Comparison of ENCODE assay signal across 7 mouse cellular contexts in the genomic region with DNA sequence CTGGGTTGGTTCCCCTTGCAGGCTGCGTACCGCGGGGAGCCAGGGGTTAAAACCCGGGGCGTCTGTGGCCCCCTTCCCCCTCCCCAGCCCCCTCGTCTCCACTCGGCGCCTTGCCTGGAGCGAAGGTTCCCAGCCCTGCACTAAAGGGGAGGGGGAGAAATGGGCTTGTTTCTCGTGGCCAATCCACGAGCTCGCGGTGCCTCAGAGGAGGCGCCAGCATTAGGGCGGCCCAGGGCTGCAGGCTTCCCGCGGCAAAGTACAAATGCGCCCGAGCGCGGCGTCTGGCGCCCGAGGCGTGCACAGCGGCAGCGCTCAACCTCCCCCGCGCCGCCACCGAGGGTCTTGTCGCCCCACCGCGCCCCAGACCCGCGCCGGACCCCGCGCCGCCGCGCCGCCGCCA. TPM values are rescaled to one million over a fixed set of nuclear protein-coding genes. Genes with fewer than 3 reads are reported as not detected.
DNase-seq lines count a peak whose midpoint lies in the region; ATAC-seq and TF ChIP-seq lines count a peak whose summit lies in the region.

A gene (plus strand): TSS at position 383 of the 400 bp plus-strand sequence.

- no peak for TF ChIP-seq CTCF in lung, adult 2 months (IDR thresholded peaks at IDR 0.05; ENCODE audit: insufficient read depth, low read length)

- H3K27ac ChIP-seq in lung, embryonic 16.5 days (ENCODE audit: low read length), result no peak within 1 kb of the TSS
- no peak within 1 kb of the TSS for H3K27ac ChIP-seq in neural tube, embryonic 12.5 days

- intact Hi-C loops in heart, postnatal 10 days (cut with DNase I), result no loop called here
- intact Hi-C loops in left cerebral cortex, postnatal 4 days (cut with DNase I), result loop anchor here (5.0 kb wide), 1 partner anchor 97 kb away; no protein-coding TSS in a partner anchor

- H3K27me3 ChIP-seq in lung, embryonic 16.5 days (ENCODE audit: control insufficient read depth, insufficient read depth, low read depth, low read length), result peaks cover 50% of the 10 kb centered on the region
- H3K27me3 ChIP-seq in neural tube, embryonic 12.5 days (replicated peaks), result peaks cover 62% of the 10 kb centered on the region

- no peak for DNase-seq in lung, adult 2 months
- DNase-seq in embryo, embryonic 9.5 days (ENCODE audit: extremely low spot score), result peak; percentile 43
- peak; percentile 27 to 40 for DNase-seq in heart, postnatal 10 days
- peak; percentile 43 for DNase-seq in left cerebral cortex, postnatal 4 days
- no peak for DNase-seq in spleen, adult 12 weeks (ENCODE audit: low spot score)

- peak within 1 kb of the TSS; percentile 83 for H3K4me2 ChIP-seq in lung, embryonic 16.5 days (ENCODE audit: low read depth, low read length)
- H3K4me2 ChIP-seq in neural tube, embryonic 12.5 days (replicated peaks), result peak within 1 kb of the TSS; percentile 92

- WGBS in lung, embryonic 16.5 days, result under 1% methylated on average over 38 of the region's 44 CpGs
- WGBS in lung, adult 2 months, result 2% methylated on average over 43 of the region's 44 CpGs
- WGBS in neural tube, embryonic 12.5 days, result under 1% methylated on average over 40 of the region's 44 CpGs

- ATAC-seq in lung, embryonic 16.5 days (ENCODE audit: low read depth), result peak; percentile 70
- peak; percentile 68 for ATAC-seq in neural tube, embryonic 12.5 days (ENCODE audit: low FRiP score, low read depth)

- peak within 1 kb of the TSS; percentile 51 for H3K4me3 ChIP-seq in lung, embryonic 16.5 days (ENCODE audit: low read length)
- H3K4me3 ChIP-seq in lung, adult 2 months (replicated peaks; ENCODE audit: extremely low read depth, low read depth, low read length), result no peak within 1 kb of the TSS
- H3K4me3 ChIP-seq in neural tube, embryonic 12.5 days, result peak within 1 kb of the TSS; percentile 44

- peak within 1 kb of the TSS; percentile 33; the same call in 1 of the 2 replicates for H3K9ac ChIP-seq in lung, embryonic 16.5 days (ENCODE audit: low read length)
- H3K9ac ChIP-seq in neural tube, embryonic 12.5 days, result peak within 1 kb of the TSS; percentile 56

- H3K9me3 ChIP-seq in lung, embryonic 16.5 days (ENCODE audit: control insufficient read depth, low read length), result no peaks in the 10 kb centered on the region
- H3K9me3 ChIP-seq in neural tube, embryonic 12.5 days, result no peaks in the 10 kb centered on the region

- H3K4me1 ChIP-seq in lung, embryonic 16.5 days (replicated peaks; ENCODE audit: control insufficient read depth, insufficient read depth, low read length), result peaks cover 3% of the 10 kb centered on the region; the same call in 1 of the 2 replicates
- no peaks in the 10 kb centered on the region for H3K4me1 ChIP-seq in lung, adult 2 months (ENCODE audit: control insufficient read depth, insufficient read depth, low read length)
- H3K4me1 ChIP-seq in neural tube, embryonic 12.5 days, result peaks cover 11% of the 10 kb centered on the region

- no peaks in the 10 kb centered on the region for H3K36me3 ChIP-seq in lung, embryonic 16.5 days (ENCODE audit: control insufficient read depth, insufficient read depth, low read length)
- H3K36me3 ChIP-seq in neural tube, embryonic 12.5 days, result no peaks in the 10 kb centered on the region

- TF ChIP-seq POLR2A in lung, adult 2 months (IDR thresholded peaks at IDR 0.05; ENCODE audit: borderline replicate concordance, extremely low read depth, low read depth, low read length), result no peak

RNA-seq across cellular contexts. Expression of the gene that starts here (rescaled TPM):
- polyA plus RNA-seq in lung, embryonic 16.5 days (2015; fragmentation: Nextera tagmentation; extraction: Ambion mirVana), result 0.35 TPM in 1 of 2 replicates, not detected in the other
- 0.28 and 0.29 TPM in 2 replicates for polyA plus RNA-seq in lung, adult 2 months (2012; rRNA removed)
- not detected for total RNA-seq in heart, postnatal 10 days (2021)
- total RNA-seq in left cerebral cortex, postnatal 4 days (2021), result not detected
- polyA plus RNA-seq in neural tube, embryonic 12.5 days (2016; fragmentation: Nextera tagmentation; extraction: Ambion mirVana), result 0.26 and 0.30 TPM in 2 replicates

Comparison
In these comparisons a context has a peak if more than half of its experiments do, and no peak if none do; other contexts are left out.
1. Peak in ATAC-seq, H3K4me3 ChIP-seq, H3K9ac ChIP-seq and H3K4me2 ChIP-seq in lung, embryonic 16.5 days; RNA of the gene not detected or under 1 TPM.
2. Peak in DNase-seq in heart, postnatal 10 days; RNA of the gene not detected or under 1 TPM.
3. Peak in DNase-seq in left cerebral cortex, postnatal 4 days; RNA of the gene not detected or under 1 TPM.
4. Peak in ATAC-seq, H3K4me3 ChIP-seq, H3K9ac ChIP-seq and H3K4me2 ChIP-seq in neural tube, embryonic 12.5 days; RNA of the gene not detected or under 1 TPM.